Comparison of ENCODE assay signal across 8 mouse cellular contexts in the genomic region with DNA sequence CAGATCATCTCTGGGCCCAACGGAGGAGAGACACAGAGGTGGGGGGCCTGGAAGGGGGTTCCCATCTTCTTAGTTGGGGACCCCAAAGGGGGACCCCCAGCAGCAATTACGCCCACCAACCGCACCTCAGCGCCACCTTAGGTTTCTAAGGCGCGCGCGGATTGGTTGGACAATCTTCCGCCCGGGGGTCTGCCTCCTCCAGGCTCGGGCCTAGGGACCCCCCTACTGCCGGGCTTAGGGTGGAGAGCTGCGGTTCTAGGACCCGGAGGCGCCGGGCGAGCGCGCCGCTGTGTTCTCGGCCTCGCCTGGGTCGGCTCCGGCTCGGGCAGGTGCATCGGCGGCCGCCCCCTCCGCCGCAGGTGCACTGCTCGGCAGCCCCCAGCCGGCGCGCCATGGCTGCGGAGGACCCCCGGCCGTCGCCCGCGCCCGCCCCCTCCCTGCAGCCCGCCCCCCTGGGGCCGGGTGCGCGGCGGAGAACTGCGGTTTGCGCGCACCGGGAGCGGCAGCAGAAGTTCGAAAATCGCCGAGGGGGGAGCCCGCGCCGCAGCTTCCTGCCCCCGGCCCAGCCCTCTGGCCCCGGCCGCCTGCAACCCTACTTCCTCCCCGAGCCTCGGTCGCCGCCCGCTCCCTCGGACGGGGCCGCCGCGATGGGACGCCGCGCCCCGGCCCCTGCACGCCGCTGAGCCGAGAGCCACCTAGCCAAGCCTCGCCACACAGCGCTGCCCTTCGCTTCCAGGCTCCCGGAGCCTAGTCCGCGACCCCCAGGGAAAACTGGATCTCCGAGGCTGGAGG. TPM values are rescaled to one million over a fixed set of nuclear protein-coding genes. Genes with fewer than 3 reads are reported as not detected.
DNase-seq lines count a peak whose midpoint lies in the region; ATAC-seq lines count a peak whose summit lies in the region.

TSS of gene Fmnl1 (plus strand) at position 614 of the 792 bp plus-strand sequence.

- H3K4me3 ChIP-seq in heart, embryonic 16.5 days (ENCODE audit: low read length): peak within 1 kb of the TSS; percentile 69
- H3K4me3 ChIP-seq in lung, embryonic 16.5 days (ENCODE audit: low read length): peak within 1 kb of the TSS; percentile 61

- peak within 1 kb of the TSS; percentile 83 for H3K9ac ChIP-seq in heart, embryonic 16.5 days (ENCODE audit: low read length)
- H3K9ac ChIP-seq in lung, embryonic 16.5 days (ENCODE audit: low read length): peak within 1 kb of the TSS; percentile 63

- WGBS in heart, embryonic 16.5 days: 2% methylated on average over 65 of the region's 84 CpGs
- WGBS in lung, embryonic 16.5 days: 1% methylated on average over 55 of the region's 84 CpGs

- H3K27me3 ChIP-seq in heart, embryonic 16.5 days (ENCODE audit: control insufficient read depth, insufficient read depth, low read length): peaks cover 18% of the 10 kb centered on the region
- peaks cover 25% of the 10 kb centered on the region for H3K27me3 ChIP-seq in lung, embryonic 16.5 days (ENCODE audit: control insufficient read depth, insufficient read depth, low read depth, low read length)

- no peak for ATAC-seq in common myeloid progenitor, adult 5-6 weeks (replicated peaks; ENCODE audit: low read depth, poor library complexity, severe bottlenecking)
- peak; percentile 50 for ATAC-seq in heart, embryonic 16.5 days (replicated peaks; ENCODE audit: extremely low read depth, insufficient read depth, low FRiP score)
- peak; percentile 70; the same call in 1 of the 2 replicates for ATAC-seq in lung, embryonic 16.5 days (ENCODE audit: low read depth)

- H3K4me1 ChIP-seq in heart, embryonic 16.5 days (ENCODE audit: control insufficient read depth, insufficient read depth, low read length): peaks cover 18% of the 10 kb centered on the region
- peaks cover 7% of the 10 kb centered on the region for H3K4me1 ChIP-seq in lung, embryonic 16.5 days (replicated peaks; ENCODE audit: control insufficient read depth, insufficient read depth, low read length)

- H3K9me3 ChIP-seq in heart, embryonic 16.5 days (replicated peaks; ENCODE audit: control insufficient read depth, low read length): no peaks in the 10 kb centered on the region
- no peaks in the 10 kb centered on the region for H3K9me3 ChIP-seq in lung, embryonic 16.5 days (ENCODE audit: control insufficient read depth, low read length)

- peak within 1 kb of the TSS; percentile 50 for H3K27ac ChIP-seq in heart, embryonic 16.5 days (ENCODE audit: low read length)
- no peak within 1 kb of the TSS for H3K27ac ChIP-seq in lung, embryonic 16.5 days (ENCODE audit: low read length)

- H3K36me3 ChIP-seq in heart, embryonic 16.5 days (ENCODE audit: control insufficient read depth, insufficient read depth): no peaks in the 10 kb centered on the region
- no peaks in the 10 kb centered on the region for H3K36me3 ChIP-seq in lung, embryonic 16.5 days (ENCODE audit: control insufficient read depth, insufficient read depth, low read length)

- peak; percentile 74 to 76 for DNase-seq in right cerebral cortex, postnatal 10 days (ENCODE audit: low spot score in 2 of 2)
- DNase-seq in right cerebral cortex, postnatal 36 days (ENCODE audit: low spot score in 2 of 2): no peak
- DNase-seq in kidney, postnatal 14 days: peak; percentile 64
- peak; percentile 27 for DNase-seq in retina, postnatal 7 days (ENCODE audit: low read depth, low spot score)
- no peak for DNase-seq in ovary, postnatal 14 days (ENCODE audit: low spot score)

- H3K4me2 ChIP-seq in heart, embryonic 16.5 days (ENCODE audit: low read depth, low read length): peak within 1 kb of the TSS; percentile 97
- peak within 1 kb of the TSS; percentile 98 for H3K4me2 ChIP-seq in lung, embryonic 16.5 days (ENCODE audit: low read depth, low read length)

RNA-seq across cellular contexts. Expression of gene Fmnl1, which starts in this region (rescaled TPM):
- 28.4 and 81.9 TPM in 2 replicates for total RNA-seq in common myeloid progenitor, adult 5-6 weeks (2017)
- polyA plus RNA-seq in heart, embryonic 16.5 days (2015; fragmentation: Nextera tagmentation; extraction: Ambion mirVana): 4.0 and 7.6 TPM in 2 replicates
- polyA plus RNA-seq in lung, embryonic 16.5 days (2015; fragmentation: Nextera tagmentation; extraction: Ambion mirVana): 2.9 and 3.0 TPM in 2 replicates

Comparison
In these comparisons a context has a peak if more than half of its experiments do, and no peak if none do; other contexts are left out.
1. DNase-seq: peak in right cerebral cortex, postnatal 10 days (2 of 2), kidney, postnatal 14 days (single experiment) and retina, postnatal 7 days (single experiment); none in right cerebral cortex, postnatal 36 days (0 of 2) and ovary, postnatal 14 days (single experiment).